Mouse (Mus musculus) liver, embryonic 14.5 days (tissue): Measurements from ENCODE around the gene Camk2d. TPM values are rescaled to one million over a fixed set of nuclear protein-coding genes. Genes with fewer than 3 reads are reported as not detected.

Experiments used
- ATAC-seq: fragments of 200-750 bp; cut with Nextera tagmentation; 2 replicates; pipeline ENCODE4 v1.8.0; 2017; ENCODE audit warnings: moderate number of reproducible peaks, mild to moderate bottlenecking, moderate library complexity; ENCODE audit not compliant: insufficient read depth
- DNase-seq, 3 experiments: peaks; one replicate each; pipeline ENCODE4 v3.0.0-alpha.2; 2012 to 2013; ENCODE audit warnings: low read depth in 3 of 3, low spot score in 3 of 3
- H3K27ac ChIP-seq: fragments of 300-500 bp; sonication (generic); 2 replicates; pipeline ENCODE4 v1.5.1; 2014; ENCODE audit warnings: moderate library complexity, mild to moderate bottlenecking, control low read depth, inconsistent platforms
- H3K27me3 ChIP-seq: fragments of 300-500 bp; sonication (generic); 2 replicates; pipeline ENCODE4 v1.6.1; 2014; ENCODE audit warnings: mild to moderate bottlenecking, low read length, moderate library complexity; ENCODE audit not compliant: control insufficient read depth, insufficient read depth
- H3K36me3 ChIP-seq: fragments of 300-500 bp; sonication (generic); replicated peaks from 2 replicates; pipeline ENCODE4 v1.6.1; 2014; ENCODE audit warnings: low read depth; ENCODE audit not compliant: control insufficient read depth, insufficient read depth
- H3K4me1 ChIP-seq, 2 experiments: fragments of 200-500 bp in 1 of 2; fragments of 300-500 bp in 1 of 2; sonication (generic) in 1 of 2; replicated peaks; 2 replicates each; pipeline ENCODE4 v1.6.1; 2012 to 2014; ENCODE audit warnings: antibody characterized with exemption in 1 of 2, inconsistent platforms in 1 of 2, low read length in 1 of 2; ENCODE audit not compliant: control insufficient read depth in 2 of 2, insufficient read depth in 2 of 2
- H3K4me2 ChIP-seq: fragments of 300-500 bp; sonication (generic); 2 replicates; pipeline ENCODE4 v1.6.1; 2014; ENCODE audit warnings: low read depth, mild to moderate bottlenecking, control low read depth, moderate library complexity
- H3K4me3 ChIP-seq, 2 experiments: fragments of 200-500 bp in 1 of 2; fragments of 300-500 bp in 1 of 2; sonication (generic) in 1 of 2; 2 replicates each; pipeline ENCODE4 v1.5.1; 2012 to 2014; ENCODE audit warnings: low read depth in 2 of 2, low read length in 2 of 2, mild to moderate bottlenecking in 2 of 2, control low read depth in 1 of 2, inconsistent platforms in 1 of 2, moderate library complexity in 1 of 2; ENCODE audit not compliant: insufficient read depth in 1 of 2
- H3K9ac ChIP-seq: fragments of 300-500 bp; sonication (generic); replicated peaks from 2 replicates; pipeline ENCODE4 v1.6.1; 2014; ENCODE audit warnings: mild to moderate bottlenecking, control low read depth, moderate library complexity
- H3K9me3 ChIP-seq: fragments of 300-500 bp; sonication (generic); 2 replicates; pipeline ENCODE4 v1.6.1; 2016; ENCODE audit warnings: low read length, mixed read lengths; ENCODE audit not compliant: control insufficient read depth
- CTCF ChIP-seq: IDR thresholded peaks from 2 replicates; pipeline ENCODE4 v1.5.1; 2016; ENCODE audit warnings: antibody characterized with exemption, low read depth, control low read depth
- EP300 ChIP-seq: IDR thresholded peaks from 2 replicates; pipeline ENCODE4 v1.6.1; 2016; ENCODE audit warnings: antibody characterized with exemption, low read depth
- WGBS: fragments of 180-500 bp; shearing (Covaris S2); extraction: QIAGEN DNeasy Blood & Tissue Kit; methylation state at CpG from one replicate; pipeline ENCODE4 v1.1.7; 2014; ENCODE audit not compliant: insufficient replicate concordance; 5-methylcytosine and 5-hydroxymethylcytosine counted together
- polyA plus RNA-seq, 2 experiments: library from polyadenylated mRNA; depleted of rRNA in 1 of 2; stranded (reverse) in 1 of 2; unstranded in 1 of 2; fragments of >200 nt; fragmentation: Nextera tagmentation in 1 of 2; extraction: Ambion mirVana in 1 of 2; gene quantifications; 2 replicates each; pipeline versions ENCODE4 v1.2.1 to v1.2.3; 2012 to 2014

Camk2d gene
- polyA plus RNA-seq, 2 experiments, result 2.2 to 3.7 TPM

- H3K27ac ChIP-seq, result no peak overlapping the region
- ATAC-seq, result no peak
- TF ChIP-seq CTCF, result no peak
- TF ChIP-seq EP300, result no peak
- no peaks in the 10 kb centered on the region for H3K27me3 ChIP-seq
- H3K9ac ChIP-seq, result no peak overlapping the region
- DNase-seq, result no peak
- WGBS, result 46% methylated on average over 6 of the region's 6 CpGs
- no peaks in the 10 kb centered on the region for H3K4me1 ChIP-seq
- H3K4me3 ChIP-seq, result no peak overlapping the region
- H3K4me2 ChIP-seq, result no peak overlapping the region
- no peaks in the 10 kb centered on the region for H3K9me3 ChIP-seq
- no peaks in the 10 kb centered on the region for H3K36me3 ChIP-seq
Measured at GRCm38 (mm10) chr3:126802988-126803387, 206.9 kb downstream of the Camk2d start.

- WGBS, result 60% methylated on average over 5 of the region's 5 CpGs
- TF ChIP-seq EP300, result no peak
- no peak for TF ChIP-seq CTCF
- H3K27me3 ChIP-seq, result no peaks in the 10 kb centered on the region
- ATAC-seq (no peak), DNase-seq (no peak)
- H3K4me1 ChIP-seq, result no peaks in the 10 kb centered on the region
- no peak overlapping the region for H3K9ac ChIP-seq
- H3K27ac ChIP-seq, result no peak overlapping the region
- no peaks in the 10 kb centered on the region for H3K9me3 ChIP-seq
- no peaks in the 10 kb centered on the region for H3K36me3 ChIP-seq
- no peak overlapping the region for H3K4me2 ChIP-seq
- H3K4me3 ChIP-seq, result no peak overlapping the region
Measured at GRCm38 (mm10) chr3:126804968-126805367, 208.9 kb downstream of the Camk2d start.

- ATAC-seq (no peak), DNase-seq (no peak)
- Histone ChIP-seq H3K27ac (no peak overlapping the region), H3K9me3 (no peaks in the 10 kb centered on the region), H3K36me3 (no peaks in the 10 kb centered on the region), H3K27me3 (no peaks in the 10 kb centered on the region), H3K4me3 (no peak overlapping the region), H3K9ac (no peak overlapping the region), H3K4me2 (no peak overlapping the region), H3K4me1 (no peaks in the 10 kb centered on the region)
- 84% methylated on average over 4 of the region's 4 CpGs for WGBS
- TF ChIP-seq EP300, result no peak
Measured at GRCm38 (mm10) chr3:126806145-126806544, 210.0 kb downstream of the Camk2d start.

- H3K27ac ChIP-seq, result no peak overlapping the region
- no peak overlapping the region for H3K9ac ChIP-seq
- no peaks in the 10 kb centered on the region for H3K36me3 ChIP-seq
- TF ChIP-seq CTCF, result no peak
- no peak for TF ChIP-seq EP300
- no peak overlapping the region for H3K4me3 ChIP-seq
- DNase-seq (no peak), ATAC-seq (no peak)
- WGBS, result 60% methylated on average over 3 of the region's 3 CpGs
- H3K4me2 ChIP-seq, result no peak overlapping the region
- no peaks in the 10 kb centered on the region for H3K9me3 ChIP-seq
- H3K27me3 ChIP-seq, result no peaks in the 10 kb centered on the region
- no peaks in the 10 kb centered on the region for H3K4me1 ChIP-seq
Measured at GRCm38 (mm10) chr3:126809915-126810314, 213.8 kb downstream of the Camk2d start.

GRCm38 (mm10) chr3:126810372-126811090 lies 214.4 kb downstream of the Camk2d start:
- H3K4me3 ChIP-seq, result no peak overlapping the region
- WGBS, result 61% methylated on average over 5 of the region's 5 CpGs
- H3K36me3 ChIP-seq, result no peaks in the 10 kb centered on the region
- no peak overlapping the region for H3K4me2 ChIP-seq
- H3K4me1 ChIP-seq, result no peaks in the 10 kb centered on the region
- no peaks in the 10 kb centered on the region for H3K9me3 ChIP-seq
- DNase-seq (no peak), ATAC-seq (no peak)
- H3K27me3 ChIP-seq, result no peaks in the 10 kb centered on the region
- H3K27ac ChIP-seq, result no peak overlapping the region
- no peak overlapping the region for H3K9ac ChIP-seq
- TF ChIP-seq EP300, result no peak
- TF ChIP-seq CTCF, result no peak
